Mouse (Mus musculus) neural tube, embryonic 13.5 days (tissue): ENCODE measurements at regions not wholly inside any gene's neighbourhood (a gene's known extent, or its start where the extent isn't known, plus 50 kb on each side); places are given as distances from the start of the nearest gene placed in this dataset.
A peak's percentile ranks its signal among the peaks of the same experiment; 100 is the strongest.

Source experiments
- ATAC-seq: fragments of 200-750 bp; cut with Nextera tagmentation; 2 replicates; pipeline ENCODE4 v1.8.0; 2017; ENCODE audit warnings: low read depth, mild to moderate bottlenecking, moderate TSS enrichment, moderate library complexity
- H3K27ac ChIP-seq: fragments of 300-500 bp; sonication (generic); replicated peaks from 2 replicates; pipeline ENCODE4 v1.5.1; 2015; ENCODE audit warnings: moderate library complexity, mild to moderate bottlenecking, inconsistent platforms
- H3K27me3 ChIP-seq: fragments of 300-500 bp; sonication (generic); 2 replicates; pipeline ENCODE4 v1.6.1; 2015; ENCODE audit warnings: mild to moderate bottlenecking, inconsistent platforms
- H3K36me3 ChIP-seq: fragments of 300-500 bp; sonication (generic); 2 replicates; pipeline ENCODE4 v1.6.1; 2015; ENCODE audit warnings: mild to moderate bottlenecking, inconsistent platforms
- H3K4me1 ChIP-seq: fragments of 300-500 bp; sonication (generic); replicated peaks from 2 replicates; pipeline ENCODE4 v1.6.1; 2015; ENCODE audit warnings: inconsistent platforms
- H3K4me2 ChIP-seq: fragments of 300-500 bp; sonication (generic); 2 replicates; pipeline ENCODE4 v1.6.1; 2015; ENCODE audit warnings: inconsistent platforms, mild to moderate bottlenecking, moderate library complexity
- H3K4me3 ChIP-seq: fragments of 300-500 bp; sonication (generic); 2 replicates; pipeline ENCODE4 v1.5.1; 2015; ENCODE audit warnings: mild to moderate bottlenecking, inconsistent platforms
- H3K9ac ChIP-seq: fragments of 300-500 bp; sonication (generic); 2 replicates; pipeline ENCODE4 v1.6.1; 2015; ENCODE audit warnings: moderate library complexity, mild to moderate bottlenecking, inconsistent platforms
- H3K9me3 ChIP-seq: fragments of 300-500 bp; sonication (generic); 2 replicates; pipeline ENCODE4 v1.6.1; 2016; ENCODE audit warnings: inconsistent platforms
- WGBS: fragments of 180-500 bp; shearing (Covaris S2); methylation state at CpG from one replicate; pipeline ENCODE4 v1.1.7; 2015; 5-methylcytosine and 5-hydroxymethylcytosine counted together

DNA sequence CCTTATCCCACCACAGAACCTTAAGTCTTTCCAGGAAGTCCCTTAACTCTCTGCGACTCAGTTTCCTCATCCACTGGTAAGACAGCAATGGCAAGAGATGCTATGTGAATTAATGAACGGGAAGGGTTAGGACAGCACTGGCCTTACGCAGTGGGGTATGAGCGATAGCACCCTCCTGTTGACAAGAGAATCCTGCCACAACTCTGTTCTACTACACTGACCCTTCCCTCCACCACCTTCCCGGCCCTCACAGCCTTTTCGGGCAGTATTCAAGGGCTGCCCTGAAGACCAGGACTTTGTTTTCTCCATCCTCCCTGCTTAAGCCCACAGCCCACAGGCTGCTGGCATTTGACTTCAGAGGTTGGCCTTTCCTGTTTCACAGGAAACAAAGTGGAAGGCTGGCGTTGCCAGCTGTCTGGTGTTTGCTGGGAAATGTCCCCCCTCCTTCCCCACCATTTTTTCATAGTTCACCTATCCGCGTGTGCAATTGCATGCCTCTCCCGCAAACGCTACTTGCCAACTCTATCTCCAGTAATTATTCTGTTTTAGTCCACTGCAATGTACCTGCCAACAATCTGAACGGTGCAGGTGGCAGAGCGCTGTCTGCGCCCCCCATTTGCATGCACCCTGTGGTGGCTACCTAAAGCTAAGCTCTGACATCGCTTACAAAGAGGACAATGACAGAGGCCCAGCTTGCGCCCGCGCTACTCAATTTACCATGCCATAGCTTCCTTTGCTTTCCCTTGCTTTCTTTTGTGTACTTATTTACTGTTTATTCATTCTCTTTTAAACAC lies 251.2 kb upstream of the Sp8 start:
- Histone ChIP-seq H3K27ac (no peak overlapping the region), H3K4me1 (peaks cover 8% of the 10 kb centered on the region; the same call in 1 of the 2 replicates), H3K9me3 (no peaks in the 10 kb centered on the region), H3K27me3 (peaks cover 22% of the 10 kb centered on the region), H3K36me3 (no peaks in the 10 kb centered on the region), H3K4me2 (peak overlapping the region; percentile 46), H3K9ac (0 out of 2 replicates have a peak overlapping the region, but pooled peaks have one; percentile 28), H3K4me3 (no peak overlapping the region)
- peak; percentile 19; the same call in 1 of the 2 replicates for ATAC-seq
- WGBS, result 32% methylated on average over 18 of the region's 18 CpGs

DNA sequence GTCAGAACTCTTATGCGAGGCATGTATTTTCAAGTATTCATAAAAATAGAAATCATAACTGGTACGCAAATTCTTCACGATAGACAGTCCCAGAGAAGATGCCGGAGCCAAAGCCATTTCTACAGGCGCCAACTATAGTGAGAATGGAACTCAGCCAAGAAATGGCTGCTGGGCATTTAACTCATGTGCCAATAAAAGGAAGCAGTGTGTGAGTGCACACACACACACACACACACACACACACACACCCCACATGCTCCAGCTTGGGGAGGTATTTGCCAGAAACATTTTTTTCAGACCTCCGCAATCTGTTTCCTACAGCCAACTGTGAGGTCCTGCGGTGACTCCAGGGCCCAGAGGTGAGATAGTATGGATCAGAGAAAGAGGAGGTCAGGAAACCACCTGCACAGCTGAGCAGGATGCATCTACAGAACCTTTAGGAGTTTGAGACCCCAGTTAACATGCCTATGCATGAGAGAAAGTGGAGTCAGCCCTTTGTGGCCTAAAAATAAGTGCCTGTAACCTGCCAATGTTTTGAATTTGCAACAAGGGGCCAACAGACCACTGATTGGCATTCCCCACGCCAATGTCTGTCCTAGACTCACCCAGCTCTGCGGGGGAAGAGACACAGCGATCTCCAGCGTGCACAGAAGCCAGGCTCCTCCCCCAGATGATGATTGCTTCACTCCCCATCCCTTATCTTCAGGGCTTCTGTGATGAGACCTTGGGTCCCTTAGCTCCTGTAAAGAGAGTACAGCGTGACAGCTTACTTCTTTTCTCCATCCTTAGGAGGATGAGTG lies 262.1 kb upstream of the Sp8 start:
- no peak overlapping the region; the same call in 1 of the 2 replicates for H3K4me2 ChIP-seq
- WGBS, result 67% methylated on average over 12 of the region's 12 CpGs
- H3K9me3 ChIP-seq, result no peaks in the 10 kb centered on the region
- ATAC-seq, result peak; percentile 67
- no peak overlapping the region for H3K27ac ChIP-seq
- peaks cover 13% of the 10 kb centered on the region; the same call in 1 of the 2 replicates for H3K27me3 ChIP-seq
- H3K4me3 ChIP-seq, result no peak overlapping the region
- H3K36me3 ChIP-seq, result no peaks in the 10 kb centered on the region
- H3K4me1 ChIP-seq, result peaks cover 19% of the 10 kb centered on the region
- H3K9ac ChIP-seq, result no peak overlapping the region

DNA sequence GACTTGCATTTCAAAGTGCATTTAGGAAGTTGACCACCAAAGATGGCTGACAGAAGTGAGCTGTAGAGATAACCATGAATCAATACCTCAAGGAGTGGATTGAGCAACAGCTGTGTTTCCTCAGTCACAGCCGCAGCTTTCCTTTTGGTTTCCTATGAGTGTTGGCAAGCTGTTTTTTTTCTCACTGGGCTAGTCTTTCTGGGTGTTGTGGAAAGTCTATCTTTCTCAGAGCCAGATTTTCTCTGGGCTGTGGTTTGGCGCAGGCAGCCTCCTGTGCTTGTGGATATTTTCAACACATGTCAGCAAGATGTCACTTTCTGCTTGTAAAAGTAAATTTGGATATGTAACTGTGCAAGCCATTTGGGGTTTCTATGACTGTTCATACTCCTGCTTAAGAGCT lies 268.6 kb upstream of the Sp4 start:
- Histone ChIP-seq H3K9ac (no peak overlapping the region), H3K9me3 (no peaks in the 10 kb centered on the region; the same call in 1 of the 2 replicates), H3K4me2 (no peak overlapping the region), H3K4me3 (no peak overlapping the region), H3K4me1 (peaks cover 6% of the 10 kb centered on the region), H3K27ac (no peak overlapping the region), H3K36me3 (no peaks in the 10 kb centered on the region), H3K27me3 (peaks cover 6% of the 10 kb centered on the region; the same call in 1 of the 2 replicates)
- 87% methylated on average over 2 of the region's 2 CpGs for WGBS
- ATAC-seq, result no peak

DNA sequence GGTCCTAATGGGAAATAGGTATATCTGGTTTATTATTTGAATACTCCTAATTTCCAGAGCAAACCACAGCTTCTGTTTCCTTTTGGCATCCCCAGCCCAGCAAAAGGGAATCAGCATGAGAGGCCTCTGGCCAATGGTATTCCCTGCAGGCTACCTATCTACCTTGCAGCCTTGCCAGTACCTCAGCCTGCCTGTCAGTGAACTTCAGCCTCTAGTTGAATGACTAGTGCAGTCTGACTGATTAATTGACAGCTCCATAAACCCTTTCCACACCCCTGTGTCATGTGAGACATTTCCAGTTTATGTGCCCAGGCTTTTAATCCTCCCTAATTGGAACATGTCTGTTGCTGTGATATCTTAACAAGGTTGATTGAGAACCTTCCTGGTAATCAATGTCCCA lies 265.4 kb upstream of the Sp4 start:
- Histone ChIP-seq H3K36me3 (no peaks in the 10 kb centered on the region), H3K4me3 (no peak overlapping the region), H3K4me1 (peaks cover 21% of the 10 kb centered on the region), H3K9ac (no peak overlapping the region), H3K27ac (no peak overlapping the region), H3K4me2 (no peak overlapping the region), H3K9me3 (no peaks in the 10 kb centered on the region; the same call in 1 of the 2 replicates), H3K27me3 (peaks cover 3% of the 10 kb centered on the region)
- no peak for ATAC-seq

DNA sequence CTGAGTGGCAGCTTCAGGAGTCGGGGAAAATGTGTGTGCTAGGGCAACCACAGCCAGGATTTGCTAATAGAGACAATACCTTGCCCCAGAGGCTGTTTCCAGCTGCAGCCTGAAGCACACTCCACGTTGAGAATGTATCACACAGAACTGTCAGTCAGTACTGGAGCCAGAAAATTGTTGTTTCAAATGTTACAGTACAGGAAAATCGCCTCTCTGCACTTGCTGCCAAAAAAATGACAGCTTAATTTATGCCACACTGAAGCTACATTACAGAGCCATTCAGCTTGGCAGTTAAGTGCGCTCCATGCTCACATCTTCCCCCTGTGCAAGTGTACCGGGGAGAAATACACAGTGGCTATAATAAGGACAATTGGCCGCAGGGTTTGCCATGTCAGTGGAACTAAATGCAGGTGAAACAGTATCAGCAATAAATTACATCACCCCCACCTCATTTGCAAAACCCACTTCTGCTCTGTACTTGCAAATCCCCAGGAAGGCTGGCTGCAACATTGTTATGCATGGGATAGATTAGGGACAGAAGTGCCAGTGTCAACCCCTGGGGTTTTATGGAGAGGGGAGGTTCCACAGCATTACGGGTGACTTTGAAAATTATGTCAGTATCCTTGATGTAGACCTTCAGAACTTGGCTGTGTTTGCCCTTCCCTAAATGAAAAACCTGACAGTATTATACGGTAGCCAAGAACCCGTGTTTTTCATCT lies 263.3 kb upstream of the Sp4 start:
- H3K9ac ChIP-seq, result no peak overlapping the region
- no peaks in the 10 kb centered on the region for H3K36me3 ChIP-seq
- peaks cover 3% of the 10 kb centered on the region for H3K27me3 ChIP-seq
- peak overlapping the region; percentile 61 for H3K27ac ChIP-seq
- no peaks in the 10 kb centered on the region; the same call in 1 of the 2 replicates for H3K9me3 ChIP-seq
- 4% methylated on average over 9 of the region's 9 CpGs for WGBS
- ATAC-seq, result peak; percentile 90
- peaks cover 21% of the 10 kb centered on the region for H3K4me1 ChIP-seq
- peak overlapping the region; percentile 26 for H3K4me2 ChIP-seq
- H3K4me3 ChIP-seq, result no peak overlapping the region

DNA sequence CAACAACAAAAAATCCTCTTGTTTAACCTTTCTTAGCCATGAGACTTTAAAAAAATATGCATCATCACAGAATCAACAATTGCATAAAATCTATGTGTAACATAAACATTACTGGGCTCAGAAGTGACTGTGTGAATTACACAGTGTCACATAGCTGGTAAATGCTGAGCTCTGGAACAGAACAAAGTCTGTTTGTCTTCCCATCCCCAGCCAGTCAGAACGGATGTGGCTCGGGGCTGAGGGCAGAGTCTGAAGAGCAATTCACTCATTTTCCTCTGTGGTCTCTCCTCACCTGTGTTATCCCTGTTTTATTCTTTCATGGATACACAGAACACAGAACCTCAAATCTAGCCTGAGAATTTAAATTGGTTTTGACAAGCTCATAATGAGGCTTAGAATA lies 261.0 kb upstream of the Sp4 start:
- Histone ChIP-seq H3K9me3 (no peaks in the 10 kb centered on the region), H3K9ac (no peak overlapping the region), H3K4me3 (no peak overlapping the region), H3K27me3 (peaks cover 3% of the 10 kb centered on the region), H3K4me2 (no peak overlapping the region), H3K36me3 (no peaks in the 10 kb centered on the region), H3K27ac (no peak overlapping the region), H3K4me1 (peaks cover 21% of the 10 kb centered on the region)
- no peak for ATAC-seq
- 27% methylated on average over 2 of the region's 2 CpGs for WGBS

DNA sequence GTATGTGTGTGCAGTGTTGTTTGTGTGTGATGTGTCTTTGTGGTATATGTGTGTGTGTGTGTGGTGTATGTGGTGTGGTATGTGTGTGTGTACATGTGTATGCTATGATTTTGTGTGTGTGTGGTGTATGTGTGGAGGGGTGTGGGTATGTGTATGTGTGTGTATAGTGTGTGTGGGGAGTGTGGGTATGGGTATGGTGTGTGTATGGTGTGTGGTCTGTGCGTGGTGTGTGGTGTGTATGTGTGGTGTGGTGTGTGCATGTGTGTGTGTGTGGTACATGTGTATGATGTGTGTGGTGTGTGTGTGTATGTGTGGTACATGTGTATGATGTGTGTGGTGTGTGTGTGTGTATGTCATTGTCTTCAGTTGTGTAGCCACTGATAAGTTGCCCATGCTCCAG lies 247.8 kb upstream of the Sp4 start:
- ATAC-seq, result no peak
- 89% methylated on average over 1 of the region's 1 CpGs for WGBS
- no peaks in the 10 kb centered on the region for H3K36me3 ChIP-seq

DNA sequence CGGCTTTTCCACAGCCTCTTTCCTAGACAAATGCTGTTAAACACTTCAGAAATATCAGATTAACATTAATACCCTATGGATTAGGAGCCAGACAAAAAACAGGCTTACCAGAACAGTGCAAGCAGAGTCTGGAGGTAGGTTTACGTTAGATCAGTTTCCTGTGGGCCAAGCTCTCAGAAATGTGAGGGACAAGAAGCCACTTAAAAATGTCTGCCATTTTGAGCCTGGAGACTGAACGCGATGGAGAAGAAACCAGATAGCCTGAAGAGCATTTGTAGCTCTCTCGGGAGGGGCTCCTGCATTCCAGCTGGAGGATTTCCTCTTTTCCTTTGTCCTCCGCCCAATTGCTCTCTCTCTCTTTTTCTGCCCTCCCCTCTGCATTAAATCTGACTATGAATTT lies 239.1 kb upstream of the Sp4 start:
- H3K4me1 ChIP-seq, result no peaks in the 10 kb centered on the region
- 34% methylated on average over 6 of the region's 6 CpGs for WGBS
- H3K27me3 ChIP-seq, result peaks cover 6% of the 10 kb centered on the region; the same call in 1 of the 2 replicates
- H3K9me3 ChIP-seq, result no peaks in the 10 kb centered on the region
- H3K4me2 ChIP-seq, result no peak overlapping the region
- no peak overlapping the region for H3K9ac ChIP-seq
- H3K27ac ChIP-seq, result no peak overlapping the region
- no peaks in the 10 kb centered on the region for H3K36me3 ChIP-seq
- no peak overlapping the region for H3K4me3 ChIP-seq
- no peak for ATAC-seq

More for the DNA sequence above, 247.8 kb upstream of the Sp4 start:
- Histone ChIP-seq H3K4me3 (no peak overlapping the region), H3K4me1 (no peaks in the 10 kb centered on the region), H3K27ac (no peak overlapping the region), H3K4me2 (no peak overlapping the region), H3K9ac (no peak overlapping the region), H3K9me3 (no peaks in the 10 kb centered on the region), H3K27me3 (no peaks in the 10 kb centered on the region)

DNA sequence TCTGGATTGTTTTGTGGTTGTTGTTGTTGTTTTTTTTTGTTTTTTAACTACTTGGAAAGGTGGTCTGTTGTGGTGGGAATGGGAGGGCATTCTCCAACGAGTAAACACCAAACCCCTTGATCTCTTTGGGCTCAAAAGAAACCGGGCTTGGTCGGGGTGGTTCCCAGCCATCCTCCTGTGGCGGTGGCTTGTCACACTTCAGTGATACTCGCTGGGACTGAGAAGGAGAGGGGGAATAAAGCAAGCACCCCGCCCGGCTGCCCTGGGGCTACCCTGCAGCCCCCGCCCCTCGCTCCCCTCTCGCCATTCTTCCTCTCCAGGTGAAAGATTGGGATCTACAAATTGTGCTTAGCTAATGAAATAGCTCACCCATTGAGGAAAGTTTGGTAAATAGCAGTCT lies 229.3 kb upstream of the Sp4 start:
- WGBS, result 3% methylated on average over 10 of the region's 10 CpGs
- Histone ChIP-seq H3K9me3 (no peaks in the 10 kb centered on the region), H3K4me1 (peaks cover 15% of the 10 kb centered on the region), H3K27me3 (peaks cover 79% of the 10 kb centered on the region), H3K36me3 (no peaks in the 10 kb centered on the region), H3K4me2 (peak overlapping the region; percentile 54), H3K27ac (no peak overlapping the region), H3K4me3 (peak overlapping the region; percentile 27; the same call in 1 of the 2 replicates), H3K9ac (no peak overlapping the region)
- no peak; the same call in 1 of the 2 replicates for ATAC-seq

DNA sequence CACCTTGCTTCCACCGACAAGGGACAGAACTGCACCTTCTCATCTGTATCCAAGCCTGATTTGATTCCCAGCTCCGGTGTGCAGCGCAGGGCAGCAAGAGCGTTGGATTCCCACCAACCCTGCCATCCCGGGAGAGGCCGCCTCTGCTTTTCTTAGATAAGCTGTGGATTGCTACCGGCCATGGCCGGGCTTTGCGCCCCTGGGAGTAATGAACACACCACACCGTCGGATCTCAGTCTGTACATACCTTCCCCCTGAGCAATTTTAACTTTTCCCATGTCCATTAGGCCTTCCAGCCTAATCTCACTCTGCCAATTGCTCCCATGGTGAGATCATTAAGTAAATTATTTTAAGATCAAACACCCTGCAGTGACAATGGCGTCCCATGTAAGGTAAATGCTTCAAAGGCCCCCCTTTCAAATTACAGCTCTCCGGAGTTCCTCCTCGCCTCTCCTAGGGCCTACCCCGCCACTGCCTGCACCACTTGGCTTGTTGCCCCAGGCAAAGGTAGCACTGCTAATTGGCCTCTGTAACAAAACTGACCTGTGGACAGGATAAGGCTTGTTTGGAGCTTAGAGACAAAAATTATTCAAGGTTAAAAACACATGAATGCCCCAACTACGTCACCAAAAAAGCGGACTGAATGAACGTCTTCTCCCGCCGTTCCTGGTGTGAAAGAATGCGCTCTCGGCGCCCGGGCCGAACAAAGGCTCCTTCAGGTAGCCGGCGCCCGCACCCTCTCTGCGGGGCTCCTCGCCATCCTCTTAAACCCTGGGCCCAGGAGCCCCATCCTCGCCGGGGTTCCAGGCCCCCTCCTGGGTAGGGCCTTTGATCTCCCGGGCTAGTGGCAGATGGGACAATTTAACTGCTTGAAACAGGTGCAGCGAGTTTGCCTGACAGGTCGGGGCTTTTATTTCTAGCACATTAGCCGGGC lies 228.5 kb upstream of the Sp4 start:
- Histone ChIP-seq H3K27ac (no peak overlapping the region), H3K4me1 (peaks cover 15% of the 10 kb centered on the region), H3K4me3 (peak overlapping the region; percentile 27), H3K4me2 (peak overlapping the region; percentile 54), H3K36me3 (no peaks in the 10 kb centered on the region), H3K9me3 (no peaks in the 10 kb centered on the region), H3K9ac (peak overlapping the region; percentile 38; the same call in 1 of the 2 replicates), H3K27me3 (peaks cover 83% of the 10 kb centered on the region)
- ATAC-seq, result peak; percentile 50; the same call in 1 of the 2 replicates
- WGBS, result 4% methylated on average over 36 of the region's 36 CpGs

DNA sequence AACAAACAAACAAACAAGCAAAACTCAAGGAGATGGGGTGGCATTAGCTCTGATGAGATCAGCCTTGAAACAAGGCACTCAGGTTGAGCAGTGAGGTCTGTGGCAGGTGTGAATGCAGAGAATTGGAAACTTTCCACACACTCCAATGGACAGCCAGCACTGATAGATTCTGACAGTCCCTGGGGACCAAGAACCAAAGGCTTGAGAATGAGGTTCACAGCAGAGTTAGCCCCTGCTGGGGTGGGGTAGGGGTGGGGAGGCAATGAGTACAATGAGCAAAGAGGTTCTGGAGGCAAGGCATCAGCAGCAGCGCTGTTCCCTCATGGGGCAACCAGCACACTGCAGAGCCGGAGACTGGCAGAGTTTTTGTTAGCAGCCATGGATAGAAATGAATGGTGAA lies 220.5 kb upstream of the Sp4 start:
- no peak overlapping the region for H3K4me2 ChIP-seq
- no peaks in the 10 kb centered on the region for H3K36me3 ChIP-seq
- WGBS, result 75% methylated on average over 2 of the region's 2 CpGs
- no peak overlapping the region for H3K9ac ChIP-seq
- ATAC-seq, result no peak
- peaks cover 60% of the 10 kb centered on the region for H3K27me3 ChIP-seq
- H3K4me3 ChIP-seq, result no peak overlapping the region
- H3K4me1 ChIP-seq, result peaks cover 11% of the 10 kb centered on the region
- no peak overlapping the region for H3K27ac ChIP-seq
- H3K9me3 ChIP-seq, result no peaks in the 10 kb centered on the region
